Mouse (Mus musculus): Measurements from ENCODE around the gene Prkcb. TPM values are rescaled to one million over a fixed set of nuclear protein-coding genes. Genes with fewer than 3 reads are reported as not detected.

The Prkcb gene
- total RNA-seq, 2 experiments from 2014 or later: 3.2 to 3.7 TPM

DNA sequence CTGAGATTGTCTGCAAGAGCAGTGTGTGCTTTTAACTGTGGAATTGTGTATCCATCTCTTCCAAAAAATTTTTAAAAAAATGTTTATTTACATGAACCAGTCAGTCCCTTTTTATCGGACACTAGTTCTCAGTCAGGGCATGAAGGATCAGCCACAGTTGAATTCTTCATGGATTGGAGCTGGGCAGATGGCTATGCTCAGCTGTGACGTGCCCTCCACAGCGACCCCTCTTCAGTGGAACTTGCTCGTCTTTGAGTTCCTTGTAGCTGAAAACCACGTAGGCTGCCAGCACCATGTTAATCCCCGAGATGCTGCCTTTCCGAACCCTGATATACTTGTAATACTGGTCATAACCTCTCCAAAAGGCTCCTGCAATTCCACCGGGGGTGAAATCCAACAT is 195.4 kb downstream of the Prkcb start:
- DNase-seq (ENCODE audit: low spot score): no peak
- intact Hi-C loops (cut with DNase I): no loop called here

DNA sequence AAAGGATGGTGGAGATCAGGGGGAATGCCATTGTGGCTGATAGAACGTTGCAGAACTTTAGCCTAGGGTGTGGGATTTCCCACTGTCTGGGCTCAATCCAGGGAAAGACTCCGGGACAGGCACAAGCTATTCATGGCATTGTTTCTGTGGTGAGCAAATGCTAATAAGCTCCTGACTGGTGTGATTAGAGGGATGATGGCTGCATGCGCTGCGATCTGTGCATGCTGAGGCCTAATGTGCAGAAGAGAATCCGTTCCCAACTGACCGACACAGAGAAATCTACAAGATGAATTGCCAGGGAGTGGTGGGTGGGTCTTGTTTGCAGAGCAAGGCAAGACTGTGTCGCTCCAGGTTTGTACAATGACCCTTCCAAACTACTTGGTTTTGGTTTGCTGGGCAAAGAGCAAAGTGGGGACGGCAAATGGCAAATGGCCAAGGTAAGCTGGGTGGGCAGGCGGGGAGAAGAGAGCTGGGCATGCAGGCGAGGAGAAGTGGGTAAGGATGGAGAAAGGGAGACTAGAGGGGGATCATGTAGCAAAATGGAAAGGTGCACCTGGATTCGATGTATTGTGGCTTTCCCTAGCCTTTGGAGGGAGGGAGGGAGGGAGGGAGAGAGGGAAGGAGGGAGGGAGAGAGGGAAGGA is 199.5 kb downstream of the Prkcb start:
- intact Hi-C loops (cut with DNase I): no loop called here
- no peak for DNase-seq (ENCODE audit: low spot score)

- intact Hi-C loops (cut with DNase I): no loop called here
- DNase-seq (ENCODE audit: low spot score): no peak
Measured at GRCm38 (mm10) chr7:122492041-122492440, 203.5 kb downstream of the Prkcb start.

DNA sequence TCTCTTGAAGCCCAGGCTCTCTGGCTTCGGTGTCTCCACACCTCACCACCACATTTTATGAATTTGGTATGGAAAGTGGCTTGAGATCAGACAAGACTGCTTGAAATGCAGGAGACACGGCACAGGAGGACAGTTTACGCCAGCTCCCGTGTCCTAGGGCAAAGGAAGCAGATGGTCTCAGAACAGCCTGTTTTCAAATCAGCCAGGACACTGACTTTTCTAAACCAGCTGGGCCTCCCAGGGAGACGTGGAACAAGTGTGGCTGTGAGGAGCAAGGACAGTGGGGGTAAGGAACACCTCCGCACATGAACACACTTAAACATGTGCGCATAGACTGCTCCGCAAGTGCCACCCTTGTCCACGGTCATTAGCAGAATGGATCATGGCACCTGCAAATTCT is 204.4 kb downstream of the Prkcb start:
- intact Hi-C loops (cut with DNase I): no loop called here
- DNase-seq (ENCODE audit: low spot score): no peak

GRCm38 (mm10) chr7:122494088-122494487 is 205.5 kb downstream of the Prkcb start:
- intact Hi-C loops (cut with DNase I): no loop called here
- no peak for DNase-seq (ENCODE audit: low spot score)

DNA sequence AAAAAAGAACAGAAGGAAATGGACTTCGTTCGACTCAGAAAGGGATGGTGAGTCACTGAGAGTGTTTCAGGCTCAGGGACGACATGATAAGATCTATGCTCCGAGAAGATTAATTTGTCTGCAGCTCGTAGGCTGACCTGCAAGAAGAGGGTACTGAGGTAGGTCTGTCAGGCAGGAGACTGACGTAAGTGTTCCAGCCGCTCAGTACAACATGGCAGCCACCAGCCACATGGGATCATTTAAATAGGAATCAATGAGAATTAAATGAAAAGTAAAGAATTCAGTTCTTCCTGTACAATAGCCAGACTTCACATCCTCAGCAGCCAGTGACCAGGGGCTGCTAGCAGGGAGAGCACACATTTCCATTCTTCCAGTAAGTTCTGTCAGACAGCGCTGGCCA is 209.0 kb downstream of the Prkcb start:
- intact Hi-C loops (cut with DNase I): no loop called here

GRCm38 (mm10) chr7:122498461-122498860 is 209.9 kb downstream of the Prkcb start:
- DNase-seq (ENCODE audit: low spot score): no peak

More for the DNA sequence above, 209.0 kb downstream of the Prkcb start:
- DNase-seq (ENCODE audit: low spot score): no peak

DNA sequence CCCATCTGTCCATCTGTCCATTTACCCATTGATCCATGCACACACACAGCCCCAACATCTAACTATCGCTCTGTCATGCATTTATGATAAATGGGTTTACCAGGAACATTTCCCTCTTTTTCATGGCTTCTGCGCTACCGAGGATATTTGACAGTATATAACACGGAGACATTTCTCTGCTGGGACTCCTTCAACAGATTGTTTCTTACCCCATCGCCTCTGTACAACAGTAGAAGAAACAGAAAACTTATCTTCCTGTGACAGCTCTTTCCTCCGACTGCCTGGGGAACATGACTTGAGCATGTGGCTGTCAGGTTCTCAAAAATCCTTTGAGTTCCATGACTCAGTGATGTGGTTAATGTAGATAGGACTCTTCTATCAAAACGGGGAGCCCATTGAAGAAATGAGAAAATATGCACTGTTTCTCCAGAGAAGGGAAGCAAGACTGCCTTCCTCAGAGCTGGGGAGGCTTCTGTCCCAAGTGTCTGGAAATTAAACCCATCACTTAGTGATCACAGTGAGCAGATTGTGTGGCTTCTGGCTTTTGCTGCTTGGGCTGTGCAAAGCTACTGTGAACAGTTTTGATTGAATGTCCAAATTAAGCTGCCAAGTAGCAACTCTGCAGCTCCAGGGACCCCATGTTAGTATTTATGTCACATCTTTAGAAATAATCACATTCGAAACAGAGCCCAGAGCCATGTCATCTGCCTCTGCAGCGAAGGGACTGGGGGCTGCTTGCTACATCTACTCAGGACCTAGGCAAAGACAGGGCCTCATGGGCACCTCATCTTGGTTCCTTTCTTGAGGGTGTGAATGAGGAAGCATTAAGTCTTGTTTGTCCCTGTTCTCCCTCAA is 211.4 kb downstream of the Prkcb start:
- no peak for DNase-seq (ENCODE audit: low spot score)
- intact Hi-C loops (cut with DNase I): no loop called here

More at GRCm38 (mm10) chr7:122498461-122498860, 209.9 kb downstream of the Prkcb start:
- intact Hi-C loops (cut with DNase I): no loop called here

DNA sequence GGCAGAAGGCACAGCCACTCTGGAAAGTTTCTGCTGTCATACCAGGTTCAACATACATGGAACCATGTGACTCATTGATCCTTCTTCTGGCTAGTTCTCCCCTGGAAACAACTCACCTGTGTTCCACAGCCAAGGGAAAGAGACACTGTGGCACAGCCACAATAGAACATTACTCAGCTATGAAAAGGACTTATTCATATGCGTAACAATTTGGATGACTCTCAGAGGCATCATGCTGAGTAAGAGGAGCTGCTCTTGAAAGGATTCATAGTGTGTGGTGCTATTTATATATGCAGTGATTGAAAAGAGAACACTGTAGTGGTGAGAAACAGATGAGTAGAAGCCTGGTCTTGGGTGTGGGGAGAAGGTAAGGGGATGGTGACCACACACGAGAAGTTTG is 217.9 kb downstream of the Prkcb start:
- intact Hi-C loops (cut with DNase I): no loop called here
- DNase-seq (ENCODE audit: low spot score): no peak

DNA sequence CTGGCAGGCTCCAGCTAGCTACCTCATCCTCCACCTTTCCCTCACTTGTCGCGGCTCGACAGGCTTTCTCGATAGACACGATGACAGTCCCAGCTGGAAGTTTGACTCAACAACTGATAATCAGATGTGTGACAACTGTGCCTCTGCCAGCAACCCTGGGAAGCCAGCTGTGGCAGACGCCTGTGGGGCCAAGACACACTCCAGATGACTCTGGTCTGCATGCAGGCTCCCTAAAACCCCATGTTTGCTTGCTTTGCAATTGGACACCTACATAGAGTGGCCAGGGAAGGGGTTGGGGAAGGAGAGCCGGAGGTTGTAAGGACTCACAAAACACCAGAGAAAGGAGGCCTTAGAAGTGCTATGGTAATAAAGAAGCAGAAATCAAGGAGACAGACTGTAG is 221.4 kb downstream of the Prkcb start:
- no peak for DNase-seq (ENCODE audit: low spot score)
- intact Hi-C loops (cut with DNase I): no loop called here

- DNase-seq (ENCODE audit: low spot score): no peak
- intact Hi-C loops (cut with DNase I): no loop called here
Measured at GRCm38 (mm10) chr7:122512430-122512966, 223.9 kb downstream of the Prkcb start.

DNA sequence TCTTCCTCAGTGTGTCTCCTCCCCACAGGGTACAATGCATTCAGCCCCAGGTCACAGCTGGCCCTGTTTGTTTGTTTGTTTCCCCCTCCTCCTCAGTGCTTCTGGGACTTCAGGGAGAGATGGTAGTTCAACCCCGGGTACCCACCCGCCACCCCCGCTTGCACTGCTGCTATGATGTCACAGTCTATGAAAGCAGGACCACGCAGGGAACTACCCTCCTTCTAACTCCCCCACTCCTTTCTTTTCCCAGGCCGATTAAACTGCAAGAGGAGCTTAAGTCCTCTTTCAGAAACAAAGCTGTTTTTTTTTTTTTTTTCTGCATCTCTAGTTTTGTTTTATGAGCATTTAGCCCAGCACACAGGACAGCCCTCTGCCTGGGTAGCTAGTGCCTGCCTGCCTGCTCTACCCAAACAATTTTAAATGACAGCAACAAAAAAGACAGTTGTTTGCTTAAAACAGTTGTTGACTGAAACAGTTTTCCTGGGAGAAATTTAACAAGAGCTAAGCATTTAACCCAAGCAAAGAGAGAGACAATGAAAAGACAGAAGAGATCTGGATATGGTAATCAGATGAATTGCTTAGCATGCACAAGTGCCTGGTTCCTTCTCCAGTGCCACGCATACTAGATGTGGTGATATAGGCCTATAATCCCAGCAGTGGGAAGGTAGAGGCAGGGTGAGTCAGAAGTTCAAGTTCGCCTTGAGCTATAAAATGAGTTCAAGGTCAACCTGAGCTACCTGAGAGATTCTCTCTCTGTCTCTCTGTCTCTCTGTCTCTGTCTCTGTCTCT is 232.5 kb downstream of the Prkcb start:
- intact Hi-C loops (cut with DNase I): no loop called here
- DNase-seq (ENCODE audit: low spot score): no peak

GRCm38 (mm10) chr7:122528201-122528600 is 239.7 kb downstream of the Prkcb start:
- DNase-seq (ENCODE audit: low spot score): no peak
- intact Hi-C loops (cut with DNase I): no loop called here

- intact Hi-C loops (cut with DNase I): no loop called here
- DNase-seq (ENCODE audit: low spot score): no peak
Measured at GRCm38 (mm10) chr7:122528646-122529045, 240.1 kb downstream of the Prkcb start.

- intact Hi-C loops (cut with DNase I): no loop called here
- DNase-seq (ENCODE audit: low spot score): no peak
Measured at GRCm38 (mm10) chr7:122533566-122534360, 245.2 kb downstream of the Prkcb start.

DNA sequence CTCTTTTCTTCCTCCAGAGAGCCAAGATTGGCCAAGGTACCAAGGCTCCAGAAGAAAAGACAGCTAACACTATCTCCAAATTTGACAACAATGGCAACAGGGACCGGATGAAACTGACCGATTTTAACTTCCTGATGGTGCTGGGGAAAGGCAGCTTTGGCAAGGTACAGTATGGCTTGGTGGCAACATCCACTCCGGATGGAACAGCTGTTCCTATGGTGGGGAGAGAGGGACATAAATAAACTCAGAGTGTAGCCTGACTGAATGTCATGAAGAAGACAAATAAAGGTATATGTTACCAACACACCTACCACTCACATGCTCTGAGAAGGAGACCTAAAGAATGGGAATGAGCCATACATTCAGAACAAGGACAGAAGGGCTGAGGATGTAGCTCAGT is 256.1 kb downstream of the Prkcb start:
- intact Hi-C loops (cut with DNase I): no loop called here
- no peak for DNase-seq (ENCODE audit: low spot score)

GRCm38 (mm10) chr7:122556575-122557140 is 268.1 kb downstream of the Prkcb start:
- intact Hi-C loops (cut with DNase I): no loop called here
- no peak for DNase-seq (ENCODE audit: low spot score)

- DNase-seq (ENCODE audit: low spot score): no peak
- intact Hi-C loops (cut with DNase I): no loop called here
Measured at GRCm38 (mm10) chr7:122558085-122558811, 269.7 kb downstream of the Prkcb start.

GRCm38 (mm10) chr7:122558912-122559311 is 270.4 kb downstream of the Prkcb start:
- intact Hi-C loops (cut with DNase I): no loop called here
- no peak for DNase-seq (ENCODE audit: low spot score)
